Mouse (Mus musculus) urinary bladder, adult 18-20 months (tissue): ENCODE measurements around the gene Abca4.

Experiments used
- DNase-seq, 2 experiments: peaks; one replicate each; pipeline ENCODE4 v3.0.0; 2022; ENCODE audit warnings: low spot score in 2 of 2, mixed read lengths in 2 of 2

The Abca4 gene

GRCm38 (mm10) chr3:122170621-122171309 lies 126.5 kb downstream of the Abca4 start:
- DNase-seq: no peak

GRCm38 (mm10) chr3:122173526-122174150 lies 129.4 kb downstream of the Abca4 start:
- DNase-seq: no peak

- DNase-seq: no peak
Observed at GRCm38 (mm10) chr3:122176018-122176417, 131.8 kb downstream of the Abca4 start.

- DNase-seq: no peak
Observed at GRCm38 (mm10) chr3:122176706-122177390, 132.6 kb downstream of the Abca4 start.

- DNase-seq: no peak
Observed at GRCm38 (mm10) chr3:122184109-122184508, 139.9 kb downstream of the Abca4 start.

- DNase-seq: no peak
Observed at GRCm38 (mm10) chr3:122186975-122187374, 142.7 kb downstream of the Abca4 start.

- no peak for DNase-seq
Observed at GRCm38 (mm10) chr3:122196621-122197298, 152.5 kb downstream of the Abca4 start.

- DNase-seq: no peak
Observed at GRCm38 (mm10) chr3:122198532-122198931, 154.3 kb downstream of the Abca4 start.

GRCm38 (mm10) chr3:122198966-122199381 lies 154.7 kb downstream of the Abca4 start:
- DNase-seq: peak; percentile 33 to 66

GRCm38 (mm10) chr3:122199600-122199999 lies 155.4 kb downstream of the Abca4 start:
- no peak for DNase-seq

- no peak for DNase-seq
Observed at GRCm38 (mm10) chr3:122200017-122200416, 155.8 kb downstream of the Abca4 start.

GRCm38 (mm10) chr3:122200447-122200846 lies 156.2 kb downstream of the Abca4 start:
- DNase-seq: no peak

GRCm38 (mm10) chr3:122202307-122202732 lies 158.1 kb downstream of the Abca4 start:
- no peak for DNase-seq

- DNase-seq: no peak
Observed at GRCm38 (mm10) chr3:122203675-122204329, 159.6 kb downstream of the Abca4 start.

GRCm38 (mm10) chr3:122205753-122206152 lies 161.5 kb downstream of the Abca4 start:
- DNase-seq: no peak

GRCm38 (mm10) chr3:122206279-122207070 lies 162.2 kb downstream of the Abca4 start:
- no peak for DNase-seq

- DNase-seq: no peak
Observed at GRCm38 (mm10) chr3:122207766-122208165, 163.5 kb downstream of the Abca4 start.

GRCm38 (mm10) chr3:122208296-122209225 lies 164.3 kb downstream of the Abca4 start:
- peak in 1 of 2 experiments; percentile 30 for DNase-seq

GRCm38 (mm10) chr3:122209511-122209910 lies 165.3 kb downstream of the Abca4 start:
- DNase-seq: no peak

GRCm38 (mm10) chr3:122210434-122210833 lies 166.2 kb downstream of the Abca4 start:
- no peak for DNase-seq
